Mouse (Mus musculus): ENCODE results near the gene Ess2.

The Ess2 gene

GRCm38 (mm10) chr16:17853263-17853662 lies 57.9 kb downstream of the Ess2 start:
- DNase-seq = no peak

- DNase-seq = no peak
Measured at GRCm38 (mm10) chr16:17851860-17852259, 59.3 kb downstream of the Ess2 start.

- no peak for DNase-seq
Measured at GRCm38 (mm10) chr16:17851331-17851730, 59.8 kb downstream of the Ess2 start.
